Mouse (Mus musculus): ENCODE results near the gene Hnrnpl.

Gene Hnrnpl

GRCm38 (mm10) chr7:28811228-28811627 lies 2.9 kb downstream of the Hnrnpl start:
- no peak for ATAC-seq (ENCODE audit: insufficient number of reproducible peaks, low FRiP score, low TSS enrichment)

GRCm38 (mm10) chr7:28811640-28812275 lies 3.4 kb downstream of the Hnrnpl start:
- no peak for ATAC-seq (ENCODE audit: insufficient number of reproducible peaks, low FRiP score, low TSS enrichment)

DNA sequence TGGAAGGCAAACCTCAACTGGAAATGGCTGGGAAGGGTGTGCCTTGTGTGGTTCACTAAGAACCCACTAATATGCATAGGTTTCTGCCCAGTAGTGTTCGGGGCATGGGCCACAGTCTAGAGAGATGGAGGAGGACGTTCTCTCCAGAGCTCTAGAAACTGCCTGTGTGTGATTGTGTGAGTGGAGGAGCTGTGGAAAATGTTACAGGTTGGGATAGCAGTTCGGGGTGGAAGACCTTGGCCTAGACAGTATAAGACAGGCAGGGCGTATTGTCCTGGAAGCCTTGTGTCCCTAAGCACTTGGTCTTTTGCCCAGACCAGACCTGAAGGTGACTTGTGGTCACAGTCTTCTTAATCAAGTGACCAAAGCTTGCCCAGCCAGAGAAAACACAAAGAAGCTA lies 4.1 kb downstream of the Hnrnpl start:
- ATAC-seq (ENCODE audit: insufficient number of reproducible peaks, low FRiP score, low TSS enrichment) = no peak

DNA sequence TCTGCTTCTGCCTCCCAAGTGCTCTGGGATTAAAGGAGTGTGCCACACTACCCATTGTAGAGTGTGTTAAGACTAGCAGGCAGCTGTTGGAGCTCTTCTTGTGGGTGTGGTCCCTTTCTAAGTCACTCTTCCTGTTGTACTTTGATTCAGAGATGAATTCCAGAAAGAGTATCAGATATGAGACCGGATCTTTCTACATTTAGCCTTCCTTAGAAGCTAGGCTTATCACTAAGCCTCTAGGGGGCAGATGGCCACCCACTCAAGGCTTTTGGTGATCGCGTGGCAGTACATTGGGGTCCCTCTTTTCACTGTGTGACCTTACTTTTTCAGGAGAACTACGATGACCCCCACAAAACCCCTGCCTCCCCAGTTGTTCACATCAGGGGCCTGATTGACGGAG lies 4.6 kb downstream of the Hnrnpl start:
- no peak for ATAC-seq (ENCODE audit: insufficient number of reproducible peaks, low FRiP score, low TSS enrichment)

DNA sequence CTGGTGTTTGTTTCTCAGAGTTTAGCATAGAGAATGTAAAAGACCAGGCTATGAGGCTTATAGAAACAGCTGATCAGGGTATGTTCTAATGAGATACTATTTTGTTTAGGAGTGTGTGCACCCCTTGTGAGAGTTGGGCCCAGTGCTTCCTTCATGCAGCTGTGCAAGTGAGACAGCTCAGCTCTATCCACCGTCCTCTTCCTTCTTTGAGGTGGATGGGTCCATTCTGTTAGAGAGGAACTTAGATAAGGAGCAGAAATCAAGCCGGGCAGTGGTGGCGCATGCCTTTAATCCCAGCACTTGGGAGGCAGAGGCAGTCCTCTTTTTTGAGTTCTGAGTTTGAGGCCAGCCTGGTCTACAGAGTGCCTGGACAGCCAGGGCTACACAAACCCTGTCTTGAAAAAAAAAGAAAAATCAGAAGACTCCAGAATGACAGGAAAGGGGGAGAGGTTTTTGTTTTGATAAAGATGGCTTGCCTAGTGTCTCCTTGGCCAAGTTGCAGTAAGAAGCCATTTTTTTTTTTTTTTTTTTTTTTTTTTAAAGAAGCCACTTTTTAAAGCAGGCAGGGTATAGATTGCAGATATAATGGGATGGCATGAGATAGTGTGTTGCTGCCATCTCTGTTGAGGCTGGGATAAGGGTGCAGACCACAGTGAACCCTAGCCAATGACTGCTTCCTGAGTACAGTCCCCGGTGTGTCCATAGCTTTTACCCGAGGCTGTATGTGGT lies 6.1 kb downstream of the Hnrnpl start:
- no peak for ATAC-seq (ENCODE audit: insufficient number of reproducible peaks, low FRiP score, low TSS enrichment)

- no peak for ATAC-seq (ENCODE audit: insufficient number of reproducible peaks, low FRiP score, low TSS enrichment)
These were observed 6.9 kb downstream of the Hnrnpl start for GRCm38 (mm10) chr7:28815230-28815629.

- ATAC-seq (ENCODE audit: insufficient number of reproducible peaks, low FRiP score, low TSS enrichment) = no peak
These were observed 7.9 kb downstream of the Hnrnpl start for GRCm38 (mm10) chr7:28816201-28816600.

DNA sequence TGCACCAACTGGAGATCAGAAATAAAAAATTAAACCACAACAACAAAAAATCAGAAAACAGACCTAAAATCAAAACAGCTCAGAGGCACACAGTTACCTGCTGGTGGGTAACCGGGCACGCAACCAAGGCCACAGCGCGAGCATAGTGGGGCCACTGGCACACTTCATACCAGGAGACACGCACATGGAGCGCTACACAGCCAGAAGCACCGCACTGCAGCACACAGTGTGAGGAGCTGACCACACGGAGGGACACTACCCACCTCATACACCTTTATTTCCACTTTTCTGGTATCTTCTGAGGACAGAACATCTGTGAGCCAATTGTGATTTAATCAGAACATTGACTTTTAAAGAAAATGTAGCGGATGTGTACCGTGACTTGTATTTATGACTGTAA lies 8.6 kb downstream of the Hnrnpl start:
- no peak for ATAC-seq (ENCODE audit: insufficient number of reproducible peaks, low FRiP score, low TSS enrichment)

DNA sequence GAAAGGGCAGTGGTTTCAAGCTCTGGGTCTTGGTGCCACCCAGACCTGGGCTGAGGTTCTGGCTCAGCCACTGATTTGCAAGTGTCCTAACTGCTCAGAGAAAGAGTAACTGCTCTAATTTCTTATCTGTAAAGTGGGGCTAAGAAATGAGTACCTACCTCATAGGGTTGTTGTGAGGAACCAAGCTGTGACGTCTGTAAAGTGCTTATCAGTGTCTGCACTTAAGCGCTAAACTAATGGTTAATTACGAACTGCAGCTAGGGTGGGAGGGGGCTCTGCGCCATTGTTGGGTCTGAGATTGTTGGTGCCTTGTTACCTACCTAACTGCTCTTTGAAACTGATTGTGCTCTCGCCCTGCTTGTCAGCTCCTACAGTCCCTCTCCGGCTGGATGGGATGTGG lies 9.2 kb downstream of the Hnrnpl start:
- ATAC-seq (ENCODE audit: insufficient number of reproducible peaks, low FRiP score, low TSS enrichment) = no peak

- ATAC-seq (ENCODE audit: insufficient number of reproducible peaks, low FRiP score, low TSS enrichment) = no peak
These were observed 9.6 kb downstream of the Hnrnpl start for GRCm38 (mm10) chr7:28817957-28818356.

- no peak for ATAC-seq (ENCODE audit: insufficient number of reproducible peaks, low FRiP score, low TSS enrichment)
These were observed 10.1 kb downstream of the Hnrnpl start for GRCm38 (mm10) chr7:28818436-28818835.

DNA sequence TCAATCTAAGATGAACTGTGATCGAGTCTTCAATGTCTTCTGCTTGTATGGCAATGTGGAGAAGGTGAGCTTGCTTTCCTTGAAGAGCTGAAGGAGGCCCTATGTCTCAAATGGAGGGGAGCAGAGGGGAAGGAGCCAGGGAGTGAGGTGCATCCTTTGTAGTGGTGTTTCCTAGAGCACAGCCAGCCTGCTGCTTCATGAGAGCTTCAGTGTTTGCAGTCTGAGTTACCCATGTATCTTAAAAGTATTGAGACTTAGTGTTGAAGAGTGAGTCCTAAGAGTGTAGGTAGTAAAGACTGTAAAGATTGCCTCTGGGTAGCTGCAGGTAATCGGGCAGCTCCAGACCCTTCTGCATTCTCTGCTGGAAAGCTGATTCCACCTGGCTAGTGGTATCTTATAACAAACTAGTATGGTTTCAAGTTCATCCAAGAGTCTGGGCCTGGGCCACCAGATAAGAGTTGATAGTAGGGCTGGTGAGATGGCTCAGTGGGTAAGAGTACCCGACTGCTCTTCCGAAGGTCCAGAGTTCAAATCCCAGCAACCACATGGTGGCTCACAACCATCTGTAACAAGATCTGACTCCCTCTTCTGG lies 10.6 kb downstream of the Hnrnpl start:
- no peak for ATAC-seq (ENCODE audit: insufficient number of reproducible peaks, low FRiP score, low TSS enrichment)

DNA sequence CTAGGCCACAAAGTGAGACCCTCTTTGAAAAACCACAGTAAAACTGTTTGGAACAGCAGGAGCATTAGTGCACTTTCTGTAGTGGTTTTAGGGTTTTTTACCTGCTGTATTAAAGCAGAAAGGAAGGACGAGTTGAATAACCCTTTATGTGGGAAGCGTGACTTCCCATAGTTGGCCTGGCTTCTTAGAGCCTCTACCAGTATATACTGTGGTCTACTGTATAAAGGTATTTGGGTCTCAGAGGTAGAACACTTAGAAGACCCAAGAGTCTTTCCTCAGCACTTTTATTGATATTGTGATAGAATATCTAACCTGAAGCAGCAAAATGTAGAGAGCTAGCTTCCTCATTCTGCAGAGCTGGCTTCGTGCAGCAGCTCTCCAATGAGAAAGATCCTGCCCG lies 11.2 kb downstream of the Hnrnpl start:
- no peak for ATAC-seq (ENCODE audit: insufficient number of reproducible peaks, low FRiP score, low TSS enrichment)

GRCm38 (mm10) chr7:28820358-28821260 lies 12.3 kb downstream of the Hnrnpl start:
- no peak for ATAC-seq (ENCODE audit: insufficient number of reproducible peaks, low FRiP score, low TSS enrichment)

DNA sequence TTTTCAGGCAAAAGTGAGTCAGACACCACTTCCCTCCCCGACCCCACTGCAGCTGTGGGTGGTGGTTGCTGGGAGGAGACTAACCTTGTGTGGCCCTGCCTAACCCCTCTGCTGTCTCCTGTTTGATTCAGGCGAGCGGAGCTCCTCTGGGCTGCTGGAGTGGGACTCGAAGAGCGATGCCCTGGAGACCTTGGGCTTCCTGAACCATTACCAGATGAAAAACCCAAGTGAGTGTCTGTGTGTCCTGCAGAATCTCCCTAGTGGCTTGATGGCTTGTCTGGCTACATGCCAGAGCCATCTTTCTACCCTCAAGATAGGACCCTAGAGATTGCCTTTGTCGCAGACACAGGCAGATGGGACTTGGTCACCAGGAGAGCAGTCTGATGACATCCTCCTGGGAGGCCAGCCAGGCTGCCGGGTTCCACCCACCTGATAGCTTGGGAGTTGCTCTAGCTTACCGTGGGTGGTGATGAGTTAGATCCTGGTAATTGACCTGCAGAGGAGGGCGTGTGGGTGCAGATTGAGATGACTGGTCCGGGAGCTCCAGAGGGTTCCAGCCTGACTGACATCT lies 13.0 kb downstream of the Hnrnpl start:
- ATAC-seq (ENCODE audit: insufficient number of reproducible peaks, low FRiP score, low TSS enrichment) = 0 out of 2 replicates have a peak, but pooled peaks have one; percentile 10

DNA sequence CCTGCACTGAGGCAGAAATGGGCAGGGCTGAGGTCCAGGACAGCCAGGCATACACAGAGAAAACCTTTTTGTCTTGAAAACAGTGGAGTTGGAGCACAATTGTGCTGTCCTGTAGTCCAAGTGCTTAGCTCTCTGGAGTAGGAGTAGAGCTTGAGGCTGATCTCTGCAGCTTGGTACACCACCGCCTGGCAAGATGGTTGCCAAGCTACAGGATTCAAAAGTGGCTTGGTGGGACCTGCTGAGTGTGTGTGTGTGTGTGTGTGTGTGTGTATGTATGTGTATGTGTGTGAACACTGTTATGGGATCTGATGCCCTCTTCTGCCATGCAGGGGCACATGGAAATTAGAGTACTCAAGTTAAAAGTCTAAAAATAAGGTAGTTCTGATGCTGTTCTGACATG lies 14.2 kb downstream of the Hnrnpl start:
- ATAC-seq (ENCODE audit: insufficient number of reproducible peaks, low FRiP score, low TSS enrichment) = no peak

DNA sequence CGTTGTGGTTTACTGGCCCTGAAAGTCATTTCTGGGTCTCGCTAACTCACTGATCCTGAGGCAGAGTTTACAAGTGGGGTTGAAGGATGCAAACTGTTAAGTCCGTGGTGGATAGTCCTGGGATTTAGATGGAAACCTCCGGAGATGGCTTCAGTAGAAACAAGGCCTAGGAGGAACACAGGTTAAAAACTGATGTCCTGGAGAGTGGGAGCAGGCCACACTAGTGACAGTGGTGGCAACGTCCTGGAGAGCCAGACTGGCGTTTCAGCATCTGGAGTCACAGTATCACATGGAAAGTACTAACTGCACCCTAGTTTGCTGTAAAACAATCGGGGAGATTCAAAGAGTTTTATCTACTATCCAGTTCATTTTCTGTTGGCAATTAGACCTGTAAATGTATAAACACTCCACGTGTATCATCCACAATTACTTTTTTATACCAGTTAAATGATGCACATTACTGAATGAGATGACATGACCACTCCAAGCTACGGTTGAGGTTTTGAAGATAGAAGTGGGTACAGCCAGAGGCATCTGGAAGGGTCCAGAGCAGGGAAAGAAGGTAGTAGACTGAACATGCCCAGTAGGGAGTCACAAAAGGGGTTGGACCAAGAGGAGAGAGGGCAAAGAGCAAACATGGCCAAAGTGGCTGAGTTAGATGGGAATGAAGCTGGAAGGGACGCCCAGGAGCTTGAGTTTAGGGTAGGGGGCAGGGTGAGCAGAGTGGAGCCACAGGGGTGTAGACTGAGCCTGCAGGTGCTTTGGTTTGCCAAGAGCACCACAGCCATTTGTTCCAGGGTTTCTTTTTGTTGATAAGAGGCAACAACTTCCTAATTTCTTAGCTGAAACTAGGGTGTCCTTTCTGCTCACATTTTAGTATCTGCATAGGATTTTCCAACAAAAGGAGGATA lies 14.9 kb downstream of the Hnrnpl start:
- ATAC-seq (ENCODE audit: insufficient number of reproducible peaks, low FRiP score, low TSS enrichment) = no peak

GRCm38 (mm10) chr7:28823932-28824331 lies 15.6 kb downstream of the Hnrnpl start:
- no peak for ATAC-seq (ENCODE audit: insufficient number of reproducible peaks, low FRiP score, low TSS enrichment)

DNA sequence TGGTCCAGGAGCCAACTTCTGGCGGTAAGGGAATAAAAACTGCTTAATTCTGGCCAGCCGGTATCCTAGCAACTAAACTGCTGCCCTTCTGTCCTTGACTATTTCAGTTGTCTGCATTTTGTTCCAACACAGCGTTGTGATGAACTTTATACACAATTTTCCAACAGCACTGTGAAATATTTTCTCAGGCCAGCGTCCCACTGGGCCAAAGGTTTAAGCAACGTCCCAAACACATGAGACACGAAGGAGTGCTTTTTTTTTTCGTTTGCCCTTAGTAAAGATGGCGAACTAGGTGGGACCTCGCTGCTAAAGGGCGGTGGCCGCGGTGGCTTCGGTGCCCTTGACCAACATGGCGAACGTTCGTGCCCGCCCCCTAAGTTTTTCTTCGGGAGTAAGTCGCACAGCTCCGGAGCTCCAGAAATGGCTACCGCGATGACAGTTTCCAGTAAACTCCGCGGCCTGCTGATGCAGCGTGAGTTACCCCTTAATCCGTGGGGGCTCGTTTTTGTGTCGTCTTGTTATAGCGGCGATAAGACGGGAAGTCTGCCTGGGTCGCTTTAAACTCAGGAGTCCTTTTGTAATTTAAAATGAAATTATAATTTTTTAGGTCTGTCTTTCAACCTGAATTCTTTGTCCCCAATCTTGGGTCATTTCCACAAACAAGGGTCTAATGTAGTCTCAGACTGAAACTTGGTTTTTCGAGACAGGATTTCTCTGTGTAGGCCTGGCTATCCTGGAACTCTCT lies 16.8 kb downstream of the Hnrnpl start, which contains the start of gene Ech1:
Gene Ech1 (plus strand): TSS at position 277 of the 745 bp plus-strand sequence.
- peak; percentile 60; the same call in 1 of the 2 replicates for ATAC-seq (ENCODE audit: insufficient number of reproducible peaks, low FRiP score, low TSS enrichment)

All from cerebellum, adult (tissue).